Mouse (Mus musculus): ENCODE results near the gene Hs3st2. TPM values are rescaled to one million over a fixed set of nuclear protein-coding genes. Genes with fewer than 3 reads are reported as not detected.

The Hs3st2 gene
- polyA plus RNA-seq, 1 experiment = 44.2 TPM

DNA sequence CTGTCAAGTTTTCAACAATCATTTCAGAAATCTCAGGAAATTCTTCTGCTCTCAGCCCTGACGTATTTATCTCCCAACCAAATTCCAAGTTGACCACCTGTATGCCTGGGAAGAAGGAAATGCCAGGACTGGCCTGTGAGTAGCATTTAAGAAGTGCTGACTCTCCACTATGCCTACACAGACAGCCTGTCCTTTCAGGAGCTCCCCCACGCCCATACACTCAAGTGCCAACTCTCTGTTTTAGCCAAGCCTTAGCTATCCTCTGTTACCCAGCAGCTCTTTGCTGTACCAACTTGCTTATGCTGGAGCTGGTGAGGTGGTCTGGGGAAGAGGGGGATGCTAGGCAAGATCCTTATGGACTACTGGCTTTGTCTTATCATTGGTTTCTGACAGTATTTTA, 137.4 kb downstream of the Hs3st2 start:
- TF ChIP-seq CTCF (IDR thresholded peaks at IDR 0.05; ENCODE audit: extremely low read depth, insufficient read depth, low read length) = no peak
- no peak for TF ChIP-seq POLR2A (IDR thresholded peaks at IDR 0.05; ENCODE audit: extremely low read depth, insufficient read depth, low read length)

DNA sequence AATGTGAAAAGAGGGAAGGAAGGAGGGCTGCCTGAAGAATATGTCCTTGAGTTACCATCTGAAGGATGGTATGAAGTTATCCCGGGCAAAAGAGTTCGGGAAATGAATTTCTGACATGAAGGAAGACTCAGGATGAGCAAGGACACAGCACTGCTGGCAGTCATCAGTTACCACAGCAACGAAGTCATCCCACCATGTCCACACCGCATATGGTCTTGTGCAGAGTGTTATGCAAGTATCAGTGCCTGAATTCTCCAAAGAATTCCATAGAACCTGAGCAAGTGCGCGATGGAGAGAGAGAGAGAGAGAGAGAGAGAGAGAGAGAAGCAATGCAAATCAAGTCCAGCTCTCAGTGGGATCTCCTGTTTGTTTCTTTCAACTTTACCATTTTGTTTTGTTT, 142.0 kb downstream of the Hs3st2 start:
- Histone ChIP-seq H3K4me3 (ENCODE audit: insufficient read depth, low read length) (no peak overlapping the region), H3K4me1 (ENCODE audit: control insufficient read depth, insufficient read depth, low read length) (no peaks in the 10 kb centered on the region), H3K27ac (ENCODE audit: insufficient read depth, low read length) (no peak overlapping the region)
- TF ChIP-seq CTCF (IDR thresholded peaks at IDR 0.05; ENCODE audit: extremely low read depth, insufficient read depth, low read length) (no peak), POLR2A (IDR thresholded peaks at IDR 0.05; ENCODE audit: extremely low read depth, insufficient read depth, low read length) (no peak)

More for the DNA sequence above, 137.4 kb downstream of the Hs3st2 start:
- Histone ChIP-seq H3K27ac (ENCODE audit: insufficient read depth, low read length) (no peak overlapping the region), H3K4me1 (ENCODE audit: control insufficient read depth, insufficient read depth, low read length) (peaks cover 3% of the 10 kb centered on the region), H3K4me3 (ENCODE audit: insufficient read depth, low read length) (no peak overlapping the region)

- no peak overlapping the region for H3K4me3 ChIP-seq (ENCODE audit: insufficient read depth, low read length)
- TF ChIP-seq CTCF (IDR thresholded peaks at IDR 0.05; ENCODE audit: extremely low read depth, insufficient read depth, low read length) (no peak), POLR2A (IDR thresholded peaks at IDR 0.05; ENCODE audit: extremely low read depth, insufficient read depth, low read length) (no peak)
- no peak overlapping the region for H3K27ac ChIP-seq (ENCODE audit: insufficient read depth, low read length)
- no peaks in the 10 kb centered on the region for H3K4me1 ChIP-seq (ENCODE audit: control insufficient read depth, insufficient read depth, low read length)
Observed at GRCm38 (mm10) chr7:121534386-121534785, 142.7 kb downstream of the Hs3st2 start.

DNA sequence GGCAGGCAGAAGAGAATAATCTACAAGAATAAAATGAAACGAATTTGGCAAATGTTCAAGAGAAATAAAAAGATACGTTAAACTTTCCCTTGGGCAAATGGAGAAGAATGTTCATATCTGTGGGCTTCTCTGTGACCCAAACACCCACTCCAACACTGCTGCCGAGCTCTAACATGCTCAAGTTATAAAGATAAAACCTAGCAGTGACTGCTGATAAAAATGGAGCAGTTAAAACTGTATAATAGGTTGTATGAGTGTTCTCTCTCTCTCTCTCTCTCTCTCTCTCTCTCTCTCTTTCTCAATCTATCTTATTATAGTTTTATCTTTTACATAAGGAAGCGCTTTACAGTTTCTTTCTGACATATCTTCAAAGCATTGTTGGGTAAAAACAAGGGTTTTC, 144.3 kb downstream of the Hs3st2 start:
- Histone ChIP-seq H3K4me3 (ENCODE audit: insufficient read depth, low read length) (no peak overlapping the region), H3K27ac (ENCODE audit: insufficient read depth, low read length) (no peak overlapping the region), H3K4me1 (ENCODE audit: control insufficient read depth, insufficient read depth, low read length) (peaks cover 2% of the 10 kb centered on the region; the same call in 1 of the 2 replicates)
- TF ChIP-seq POLR2A (IDR thresholded peaks at IDR 0.05; ENCODE audit: extremely low read depth, insufficient read depth, low read length) = no peak
- TF ChIP-seq CTCF (IDR thresholded peaks at IDR 0.05; ENCODE audit: extremely low read depth, insufficient read depth, low read length) = no peak

GRCm38 (mm10) chr7:121539405-121540275, 148.0 kb downstream of the Hs3st2 start:
- TF ChIP-seq CTCF (IDR thresholded peaks at IDR 0.05; ENCODE audit: extremely low read depth, insufficient read depth, low read length) = peak; percentile 57
- TF ChIP-seq POLR2A (IDR thresholded peaks at IDR 0.05; ENCODE audit: extremely low read depth, insufficient read depth, low read length) = no peak
- Histone ChIP-seq H3K27ac (ENCODE audit: insufficient read depth, low read length) (no peak overlapping the region), H3K4me1 (ENCODE audit: control insufficient read depth, insufficient read depth, low read length) (peaks cover 2% of the 10 kb centered on the region; the same call in 1 of the 2 replicates), H3K4me3 (ENCODE audit: insufficient read depth, low read length) (0 out of 2 replicates have a peak overlapping the region, but pooled peaks have one; percentile 1)

DNA sequence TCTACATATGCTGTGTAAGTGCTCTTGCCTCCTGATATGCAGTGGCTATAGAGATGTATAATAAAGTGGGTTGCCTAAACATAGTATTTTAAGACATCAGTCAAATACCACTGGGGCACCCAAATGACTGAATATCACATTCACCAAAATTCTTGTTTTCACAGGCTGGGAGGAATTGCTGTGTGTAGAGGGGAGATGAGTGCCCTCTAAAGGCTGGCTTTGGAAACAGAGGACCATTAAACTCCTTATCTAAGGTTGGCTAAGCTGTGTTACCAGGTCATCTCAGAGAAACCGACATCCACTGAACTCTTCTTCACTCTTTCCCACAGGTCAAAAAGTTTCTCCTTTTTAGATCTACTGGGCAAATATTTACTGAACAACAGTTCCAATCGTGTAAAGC, 150.8 kb downstream of the Hs3st2 start:
- TF ChIP-seq POLR2A (IDR thresholded peaks at IDR 0.05; ENCODE audit: extremely low read depth, insufficient read depth, low read length) (no peak), CTCF (IDR thresholded peaks at IDR 0.05; ENCODE audit: extremely low read depth, insufficient read depth, low read length) (peak; percentile 51)
- no peak overlapping the region for H3K27ac ChIP-seq (ENCODE audit: insufficient read depth, low read length)
- H3K4me3 ChIP-seq (ENCODE audit: insufficient read depth, low read length) = no peak overlapping the region
- H3K4me1 ChIP-seq (ENCODE audit: control insufficient read depth, insufficient read depth, low read length) = peaks cover 2% of the 10 kb centered on the region; the same call in 1 of the 2 replicates

DNA sequence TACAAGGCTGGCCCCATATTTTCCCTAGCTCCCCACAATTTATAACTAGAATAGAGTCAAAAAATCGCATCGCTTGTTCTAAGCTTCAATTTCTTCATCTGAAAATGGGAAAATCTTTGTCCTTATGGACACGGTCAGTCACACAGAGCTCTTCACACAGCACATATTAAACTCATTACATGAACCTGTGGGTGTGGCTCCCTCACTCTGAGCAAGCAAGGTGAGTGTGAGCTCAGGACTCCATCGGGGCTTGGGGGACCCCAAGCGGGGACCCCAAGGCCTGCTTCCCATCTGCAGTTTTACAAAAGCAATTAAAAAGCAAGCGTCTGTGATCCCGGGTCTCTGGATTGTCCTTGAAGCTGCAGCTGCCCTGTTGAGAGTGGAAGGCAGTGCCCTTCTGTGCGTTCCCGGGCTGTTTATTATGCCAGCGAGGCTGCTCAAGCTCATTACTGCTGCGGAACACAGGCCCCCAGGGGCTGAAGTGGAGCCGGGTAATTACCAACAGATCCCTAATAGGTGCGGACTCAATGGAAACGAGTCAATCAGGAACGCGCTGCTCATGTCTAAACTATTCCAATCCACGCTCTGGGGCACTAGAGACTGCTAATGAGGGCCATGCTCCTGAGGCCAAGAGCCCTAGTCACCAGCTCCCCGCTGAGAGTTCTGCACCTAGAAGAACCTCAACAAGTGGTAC, 157.8 kb downstream of the Hs3st2 start:
- H3K4me3 ChIP-seq (ENCODE audit: insufficient read depth, low read length) = no peak overlapping the region
- TF ChIP-seq POLR2A (IDR thresholded peaks at IDR 0.05; ENCODE audit: extremely low read depth, insufficient read depth, low read length) (no peak), CTCF (IDR thresholded peaks at IDR 0.05; ENCODE audit: extremely low read depth, insufficient read depth, low read length) (no peak)
- H3K4me1 ChIP-seq (ENCODE audit: control insufficient read depth, insufficient read depth, low read length) = no peaks in the 10 kb centered on the region
- no peak overlapping the region for H3K27ac ChIP-seq (ENCODE audit: insufficient read depth, low read length)
